Mouse (Mus musculus) heart, adult 8-10 months (tissue): ENCODE measurements around the gene Gm38431. TPM values are rescaled to one million over a fixed set of nuclear protein-coding genes. Genes with fewer than 3 reads are reported as not detected.

ENCODE experiments used
- DNase-seq: peaks from one replicate; pipeline ENCODE4 v3.0.0; 2022; ENCODE audit warnings: low spot score
- total RNA-seq, 4 experiments: library from RNA; stranded (reverse); gene quantifications; 2 replicates each; pipeline ENCODE4 v1.2.4; 2022

Gene Gm38431
- 1 to 10 TPM in 1 of 4 experiments, under 1 TPM in 3; 0.26 to 1.6 (median 0.36) TPM for total RNA-seq

GRCm38 (mm10) chr9:21091707-21092320 lies at the start of gene Gm38431, which contains the start of gene Raver1:
Gm38431 (minus strand) TSS chr9:21091997.
Raver1 (minus strand) TSS chr9:21092008.
- DNase-seq, result peak; percentile 98

GRCm38 (mm10) chr9:21138386-21138785 lies 46.6 kb upstream of the Gm38431 start:
- DNase-seq, result no peak

DNA sequence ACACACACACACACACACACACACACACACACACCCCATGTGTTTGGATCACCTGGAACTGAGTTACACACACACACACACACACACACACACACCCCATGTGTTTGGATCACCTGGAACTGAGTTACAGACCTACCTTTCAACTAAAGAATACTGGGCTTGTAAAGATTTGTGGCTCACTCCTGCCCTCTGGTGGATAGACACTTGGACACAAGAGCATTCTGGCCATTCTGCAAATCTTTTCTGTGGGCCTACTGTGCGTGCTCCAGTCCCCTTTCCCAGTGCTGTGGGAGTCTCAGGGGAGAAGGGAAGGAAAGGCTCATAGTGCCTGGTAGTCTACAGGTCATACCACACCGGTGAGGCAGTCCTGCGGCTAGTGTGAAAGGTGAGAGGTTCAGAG lies 45.4 kb upstream of the Gm38431 start:
- DNase-seq, result no peak

GRCm38 (mm10) chr9:21136401-21136800 lies 44.6 kb upstream of the Gm38431 start:
- DNase-seq, result no peak

GRCm38 (mm10) chr9:21135941-21136381 lies 44.2 kb upstream of the Gm38431 start:
- DNase-seq, result no peak

DNA sequence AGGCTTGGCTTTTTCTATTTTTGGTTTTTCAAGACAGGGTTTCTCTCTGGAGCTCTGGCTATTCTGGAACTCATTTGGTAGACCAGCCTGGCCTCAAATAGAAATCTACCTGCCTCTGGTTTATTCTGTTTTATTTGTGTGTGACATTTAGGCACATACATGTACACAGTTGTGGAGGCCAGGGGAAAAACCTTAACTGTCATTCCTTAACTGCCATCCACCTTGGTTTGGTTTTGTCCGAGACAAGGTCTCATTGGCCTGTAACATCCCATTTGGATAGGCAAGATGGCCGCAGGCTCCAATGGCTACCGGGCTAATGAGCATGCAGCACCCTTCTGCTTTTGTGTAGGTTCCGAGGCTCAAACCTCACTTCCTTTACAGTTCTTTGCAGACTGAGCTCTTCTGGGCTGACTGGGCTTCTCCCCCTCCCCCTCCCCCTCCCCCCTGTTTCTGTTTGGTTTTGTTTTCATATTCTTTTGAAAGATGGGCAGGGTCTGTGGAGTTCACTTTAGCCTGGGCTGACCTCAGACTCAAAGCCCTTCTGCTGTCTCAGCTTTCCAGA lies 43.6 kb upstream of the Gm38431 start:
- DNase-seq, result no peak

- DNase-seq, result peak; percentile 78
Observed at GRCm38 (mm10) chr9:21134595-21135328, 43.0 kb upstream of the Gm38431 start.

DNA sequence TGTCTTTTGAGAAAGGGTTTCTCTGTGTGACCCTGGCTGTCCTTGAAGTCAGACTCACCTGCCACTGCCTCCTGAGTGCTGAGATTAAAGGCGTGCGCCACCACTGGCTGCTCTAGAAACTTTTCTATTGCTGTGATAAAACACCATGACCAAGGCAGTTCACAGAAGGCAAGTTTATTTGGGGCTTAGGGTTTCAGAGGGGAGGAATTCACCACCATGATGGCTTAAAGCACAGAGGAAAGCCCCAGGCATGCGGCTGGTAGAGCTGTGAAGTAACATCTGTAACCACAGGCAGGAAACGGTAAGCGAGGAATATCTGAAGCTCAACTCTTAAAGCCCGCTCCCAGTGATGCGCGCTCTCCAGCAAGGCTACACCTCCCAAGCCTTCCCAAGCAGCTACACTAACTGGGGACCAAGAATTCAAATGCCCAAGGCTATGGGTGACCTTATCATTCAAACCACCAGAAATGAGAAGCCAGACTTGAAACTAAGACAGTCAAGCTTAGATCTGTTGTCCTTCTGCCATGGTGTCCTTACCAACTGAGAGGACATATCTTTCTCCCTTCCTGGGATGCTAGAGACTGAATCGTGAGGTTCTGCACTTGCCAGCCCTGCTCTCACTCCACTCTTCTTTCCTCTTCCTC lies 41.4 kb upstream of the Gm38431 start:
- no peak for DNase-seq

- no peak for DNase-seq
Observed at GRCm38 (mm10) chr9:21132102-21132775, 40.4 kb upstream of the Gm38431 start.

DNA sequence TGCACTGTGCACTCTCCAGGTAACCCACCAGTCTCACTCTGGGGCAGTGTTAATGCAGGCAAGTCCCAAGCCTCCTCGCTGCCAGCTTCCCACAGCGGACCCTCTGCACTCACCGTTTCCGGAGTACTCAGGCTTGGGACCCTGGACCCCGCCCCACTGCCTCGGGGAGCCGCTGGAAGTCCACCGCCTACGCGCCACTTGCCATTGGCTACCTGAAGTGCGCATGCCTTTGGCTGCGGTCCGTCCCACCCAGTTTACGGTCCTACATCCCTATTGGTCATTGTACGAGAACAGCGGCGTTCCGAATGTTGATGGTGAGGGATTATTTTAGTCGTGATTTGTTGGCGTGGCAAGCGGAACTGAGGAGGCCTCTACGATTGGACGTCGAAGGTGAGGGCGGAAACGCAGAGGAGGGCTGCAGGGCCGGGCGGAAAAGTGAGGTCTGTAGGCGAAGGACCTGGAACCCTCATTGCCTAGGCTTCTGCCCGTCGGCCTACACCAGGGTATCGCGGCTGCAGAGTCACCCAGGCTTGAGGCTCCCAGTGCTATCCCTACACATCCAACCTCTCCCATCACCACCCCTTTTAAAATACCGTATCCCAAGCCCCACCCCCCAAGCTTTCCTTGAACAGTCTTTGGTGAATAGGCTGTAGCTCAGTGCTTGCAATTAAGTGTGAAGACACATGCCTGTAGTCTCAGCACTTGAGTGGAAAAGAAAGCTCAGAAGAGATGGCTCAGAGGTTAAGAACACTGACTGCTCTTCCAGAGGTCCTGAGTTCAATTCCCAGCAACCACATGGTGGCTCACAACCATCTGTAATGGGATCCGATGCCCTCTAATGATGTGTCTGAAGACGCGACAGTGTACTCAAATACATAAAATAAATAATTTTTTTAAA lies 39.5 kb upstream of the Gm38431 start, which contains the start of gene Tyk2:
Tyk2 (minus strand) TSS at position 185 of the 898 bp plus-strand sequence.
- peak; percentile 96 for DNase-seq

DNA sequence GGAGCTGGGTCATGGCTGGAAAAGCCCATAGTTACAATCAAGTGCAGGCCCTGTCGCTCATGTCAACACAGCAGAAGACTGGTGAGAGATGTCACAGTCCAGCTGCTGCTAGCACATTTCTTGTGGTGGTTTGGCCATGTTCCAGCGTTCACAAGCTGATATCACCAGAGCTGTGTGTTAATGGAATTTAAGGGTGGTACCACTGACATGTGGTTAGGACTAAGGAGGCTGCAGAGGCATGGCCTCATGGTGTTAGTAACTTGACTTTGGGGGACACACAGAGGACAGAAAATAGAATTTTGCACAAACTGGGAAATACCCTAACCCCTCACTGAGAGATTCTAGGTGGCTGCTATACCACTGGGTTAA lies 34.4 kb upstream of the Gm38431 start:
- no peak for DNase-seq

DNA sequence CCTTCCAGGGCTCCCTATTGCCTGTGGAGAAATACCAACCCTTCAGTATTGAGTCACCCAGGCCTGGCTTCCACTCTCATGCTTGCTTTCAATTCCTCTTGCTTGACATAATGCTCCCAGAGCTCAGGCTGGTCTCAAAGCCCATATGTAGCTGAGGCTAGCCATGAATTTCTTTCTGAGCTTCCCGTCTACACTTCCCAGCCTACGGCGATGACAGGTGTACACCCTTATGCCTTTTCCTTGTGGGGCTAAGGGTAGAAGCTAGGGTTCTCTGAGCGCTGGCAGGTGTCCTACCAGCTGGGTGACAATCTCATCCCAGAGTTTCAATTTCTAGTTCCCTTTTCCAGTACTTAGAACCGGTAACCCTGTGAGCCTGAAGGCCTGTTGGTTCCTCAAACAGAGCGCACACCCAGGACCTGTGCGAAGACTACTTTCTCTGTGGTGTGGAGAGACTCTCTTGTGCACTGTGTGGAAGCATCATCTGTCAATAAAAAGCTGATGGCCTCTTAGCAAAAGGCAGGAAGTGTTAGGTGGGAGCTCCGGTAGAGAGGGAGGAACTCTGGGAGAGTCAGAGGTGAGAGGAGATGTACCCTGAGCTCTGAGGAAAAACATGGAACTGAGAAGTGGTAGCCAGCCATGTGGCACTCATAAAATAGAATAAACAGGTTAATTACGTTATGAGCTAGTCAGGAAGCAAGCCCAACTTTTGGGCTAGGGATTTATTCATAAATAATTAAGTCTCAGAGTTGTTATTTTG lies 33.9 kb upstream of the Gm38431 start:
- DNase-seq, result no peak

DNA sequence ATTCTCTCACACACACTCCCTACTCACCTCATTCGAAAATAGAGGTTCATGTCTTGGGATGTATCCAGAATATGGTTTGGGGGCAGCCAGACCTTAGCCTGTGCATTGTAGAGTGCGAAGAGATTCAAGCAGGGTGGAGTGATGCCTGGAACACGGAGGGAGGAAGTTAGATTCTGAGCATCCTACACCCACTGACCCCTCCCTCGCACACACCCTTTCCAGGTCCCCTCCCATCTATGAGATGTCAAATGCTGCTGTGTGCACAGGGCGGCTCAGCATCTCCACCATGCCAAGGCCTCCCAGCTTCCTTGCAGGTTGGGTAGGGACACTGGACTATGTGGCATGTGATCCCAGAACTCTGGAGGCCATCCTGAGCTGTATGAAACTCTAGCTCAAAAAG lies 33.0 kb upstream of the Gm38431 start:
- no peak for DNase-seq

DNA sequence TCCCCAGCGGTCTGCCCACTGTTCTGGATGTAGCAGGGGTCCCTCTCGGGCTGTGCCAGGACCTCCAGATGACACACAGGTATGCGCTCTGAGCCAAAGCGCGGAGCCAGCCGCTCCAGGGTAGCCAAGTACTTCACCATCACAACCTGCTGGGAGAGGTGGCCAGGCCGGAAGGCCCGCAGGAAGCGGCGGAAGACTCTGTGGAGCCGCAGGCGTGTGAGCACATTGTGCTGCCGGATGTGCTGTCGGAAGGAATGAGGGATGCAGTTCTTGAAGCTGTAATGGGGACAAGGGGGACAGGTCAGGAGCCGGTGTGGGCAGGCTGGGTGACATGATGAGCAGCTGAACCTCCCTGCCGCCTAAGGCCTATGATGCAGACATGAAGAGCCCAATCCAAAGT lies 29.7 kb upstream of the Gm38431 start:
- DNase-seq, result no peak

GRCm38 (mm10) chr9:21117073-21117472 lies 25.3 kb upstream of the Gm38431 start:
- DNase-seq, result no peak

DNA sequence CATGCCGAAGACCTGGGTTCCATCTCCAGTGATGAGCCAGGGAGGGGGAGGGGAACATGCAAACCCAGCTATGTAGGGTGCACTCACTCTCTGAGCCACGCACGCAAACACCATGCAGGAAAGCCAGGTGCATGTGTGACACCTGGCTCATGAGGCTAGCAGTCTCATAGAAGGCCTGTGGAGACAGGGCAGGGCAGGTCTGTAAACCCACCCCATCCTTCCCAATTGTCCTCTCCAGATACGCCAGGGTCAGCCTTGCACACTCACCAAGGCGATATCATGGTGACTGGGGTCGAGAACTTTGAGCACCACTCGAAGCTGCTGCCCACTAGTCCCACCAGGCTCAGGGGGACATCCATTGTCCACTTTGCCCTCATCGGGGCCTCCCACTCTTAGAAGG lies 23.3 kb upstream of the Gm38431 start:
- no peak for DNase-seq

DNA sequence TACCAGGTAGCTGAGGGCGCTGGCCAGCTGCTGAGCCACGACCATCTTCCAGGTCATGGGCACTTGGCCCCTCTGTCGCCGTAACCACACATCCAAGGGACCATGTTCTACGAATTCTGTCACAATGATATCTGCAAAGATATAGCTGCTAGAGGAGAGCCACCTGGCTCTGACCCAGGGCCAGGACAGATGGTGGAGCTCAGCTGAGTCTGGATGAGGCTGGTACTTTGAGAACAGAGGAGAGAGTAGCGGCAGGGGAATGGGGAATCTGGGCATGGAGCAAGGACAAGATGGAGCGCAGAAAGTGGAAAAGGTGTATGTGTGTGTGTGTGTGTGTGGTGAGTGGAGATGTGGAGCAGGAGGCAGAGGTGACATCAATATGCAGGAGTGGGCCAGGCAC lies 22.4 kb upstream of the Gm38431 start:
- DNase-seq, result no peak

GRCm38 (mm10) chr9:21113751-21114150 lies 22.0 kb upstream of the Gm38431 start:
- DNase-seq, result no peak

DNA sequence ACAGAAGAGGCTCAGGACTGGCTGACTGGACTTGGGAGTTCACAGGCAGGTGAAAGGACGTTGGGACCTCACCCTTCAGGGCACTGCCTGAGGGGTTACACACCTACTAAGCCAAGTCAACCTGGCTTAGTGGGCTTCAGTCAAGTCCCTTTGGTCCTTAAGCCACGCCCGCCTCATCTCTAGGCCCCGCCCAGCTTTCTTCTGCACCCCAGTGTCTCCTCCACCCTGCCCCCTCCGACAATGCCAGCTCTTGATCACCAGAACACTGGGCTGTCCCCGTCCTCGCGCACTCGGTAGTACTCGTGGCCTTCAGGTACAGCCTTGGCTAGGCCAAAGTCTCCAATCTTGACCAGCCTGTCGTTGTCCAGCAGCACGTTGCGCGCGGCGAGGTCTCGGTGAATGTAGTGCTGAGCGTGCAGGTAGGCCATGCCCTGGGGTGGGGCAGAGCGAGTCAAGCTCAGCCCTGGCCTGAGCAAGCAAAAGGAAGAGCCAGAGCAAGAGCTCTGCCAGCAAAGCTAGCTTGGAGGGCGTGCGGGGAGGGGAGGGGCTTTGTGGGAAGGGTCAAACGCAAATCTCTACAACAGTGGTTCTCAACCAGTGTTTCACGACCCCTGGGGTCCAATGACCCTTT lies 15.9 kb upstream of the Gm38431 start:
- DNase-seq, result no peak
